Mouse (Mus musculus): Measurements from ENCODE around the gene Cyb561a3.

GRCm38 (mm10) chr19:10599648-10600047 is 22.7 kb downstream of the Cyb561a3 start:
- no peak for TF ChIP-seq CTCF (IDR thresholded peaks at IDR 0.05; ENCODE audit: low read depth, low read length)
- no peak for TF ChIP-seq GATA1 (IDR thresholded peaks at IDR 0.05; ENCODE audit: borderline replicate concordance, low read length)
- TF ChIP-seq GATA2 (IDR thresholded peaks at IDR 0.05; ENCODE audit: borderline replicate concordance, low read depth, low read length): no peak
- TF ChIP-seq POLR2AphosphoS5 (IDR thresholded peaks at IDR 0.05; ENCODE audit: insufficient replicate concordance, low read depth, low read length): no peak
- TF ChIP-seq TAL1 (conservative IDR thresholded peaks at IDR 0.05; ENCODE audit: low read depth, low read length): no peak

Measured in G1E (cell line).